Mouse (Mus musculus) testis, adult 2 months (tissue): Measurements from ENCODE around the gene Hsd17b6.

Experiments
- CTCF ChIP-seq: fragments of 200-500 bp; IDR thresholded peaks from 2 replicates; pipeline ENCODE4 v1.5.1; 2012; ENCODE audit warnings: low read depth, mild to moderate bottlenecking, inconsistent platforms, low read length, moderate library complexity; ENCODE audit not compliant: control insufficient read depth, insufficient read depth, insufficient replicate concordance
- POLR2A ChIP-seq: fragments of 200-500 bp; IDR thresholded peaks from 2 replicates; pipeline ENCODE4 v1.6.1; 2012; ENCODE audit warnings: low read depth, mild to moderate bottlenecking, inconsistent platforms, low read length, moderate library complexity; ENCODE audit not compliant: control insufficient read depth

DNA sequence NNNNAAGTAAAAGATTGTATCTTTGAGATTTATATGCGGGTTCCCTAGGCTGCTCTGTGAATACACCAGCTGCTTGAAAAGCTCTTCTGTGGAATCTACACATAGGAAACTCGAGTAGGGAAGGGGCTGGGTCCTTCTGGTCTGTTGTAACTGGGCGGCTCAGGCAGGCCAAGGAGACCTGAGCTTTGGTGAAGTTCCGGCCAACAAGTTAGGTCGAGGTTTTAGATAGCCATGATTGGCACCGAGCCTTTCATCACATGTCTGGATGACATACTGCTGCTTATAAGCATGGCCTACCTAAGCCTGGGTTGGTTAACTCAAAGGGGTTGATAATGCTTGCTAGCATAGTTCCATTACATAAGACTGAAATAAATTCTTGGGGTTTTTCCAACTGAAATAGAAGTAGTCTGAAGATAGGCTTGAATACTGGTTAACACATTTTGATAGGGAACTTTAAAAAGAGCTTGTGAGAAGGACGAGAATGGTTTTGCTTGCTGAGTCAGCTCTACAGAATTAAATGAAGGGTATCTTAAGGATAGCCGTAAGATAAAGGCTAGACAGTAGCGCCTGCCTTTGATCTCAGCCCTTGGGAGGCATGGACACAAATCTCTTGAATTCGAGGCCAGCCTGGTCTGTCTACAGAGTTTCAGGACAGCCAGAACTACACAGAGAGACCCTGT lies 29.5 kb upstream of the Hsd17b6 start:
- TF ChIP-seq CTCF (no peak), POLR2A (no peak)
